In the genomic region with DNA sequence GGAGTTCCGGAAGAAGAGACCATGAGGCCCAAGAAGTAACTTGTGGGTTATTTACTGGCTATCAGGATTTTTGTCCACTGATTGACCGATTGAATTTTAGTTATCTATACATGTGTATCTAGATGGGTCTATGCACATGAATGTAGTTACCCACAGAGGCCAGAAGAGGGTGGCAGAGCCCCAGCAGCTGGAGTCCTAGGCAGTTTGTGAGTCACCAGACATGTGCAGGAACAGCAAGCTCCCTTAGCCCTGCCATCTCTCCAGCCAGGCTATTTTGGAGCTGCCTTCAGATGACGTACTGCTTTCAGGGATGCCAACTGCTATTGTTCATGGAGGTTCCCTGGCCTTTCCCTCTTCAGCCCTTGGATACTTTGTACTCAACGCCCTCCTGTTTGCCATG, we compare ENCODE assay signal across 11 mouse cellular contexts. TPM values are rescaled to one million over a fixed set of nuclear protein-coding genes. Genes with fewer than 3 reads are reported as not detected.
DNase-seq lines count a peak whose midpoint lies in the region; ATAC-seq and TF ChIP-seq lines count a peak whose summit lies in the region.
"Had no signal": no experiment of that assay in that cellular context is flagged by ENCODE, and none has a peak within 500 bp of the region (broad histone marks: within the 10 kb centered on the region; RNA-seq: fewer than 3 reads in every experiment).

No protein-coding gene starts in this region.

- peaks cover 17% of the 10 kb centered on the region for H3K4me1 ChIP-seq in kidney, embryonic 16.5 days (ENCODE audit: insufficient read depth, low read length)
- H3K4me1 ChIP-seq in midbrain, embryonic 14.5 days (ENCODE audit: control insufficient read depth, insufficient read depth, low read length): 0 out of 2 replicates have a peak, but pooled peaks cover 3% of the 10 kb centered on the region

- H3K79me3 ChIP-seq in C2C12 (ENCODE audit: low read depth): no peaks in the 10 kb centered on the region

- no peak overlapping the region for H3K4me2 ChIP-seq in kidney, embryonic 16.5 days (replicated peaks; ENCODE audit: low read depth, low read length)
- no peak overlapping the region for H3K4me2 ChIP-seq in midbrain, embryonic 14.5 days (ENCODE audit: low read length)
- H3K4me2 ChIP-seq: embryonic facial prominence, embryonic 15.5 days had no signal

- H3K4me3 ChIP-seq in kidney, embryonic 16.5 days (ENCODE audit: low read length): no peak overlapping the region
- no peak overlapping the region for H3K4me3 ChIP-seq in C2C12 (ENCODE audit: insufficient read depth, poor library complexity, severe bottlenecking)
- H3K4me3 ChIP-seq in midbrain, embryonic 14.5 days (replicated peaks; ENCODE audit: low read depth, low read length): no peak overlapping the region
- H3K4me3 ChIP-seq: embryonic facial prominence, embryonic 15.5 days had no signal

- no peak overlapping the region for H3K9ac ChIP-seq in kidney, embryonic 16.5 days (replicated peaks; ENCODE audit: low read length)
- H3K9ac ChIP-seq in midbrain, embryonic 14.5 days (replicated peaks; ENCODE audit: low read length): no peak overlapping the region
- H3K9ac ChIP-seq: embryonic facial prominence, embryonic 15.5 days had no signal

- H3K79me2 ChIP-seq in C2C12 (ENCODE audit: control insufficient read depth, insufficient read depth): no peaks in the 10 kb centered on the region

- TF ChIP-seq CTCF in C2C12 (IDR thresholded peaks at IDR 0.05; ENCODE audit: control insufficient read depth, insufficient read depth, insufficient read length): peak; percentile 45

- H3K36me3 ChIP-seq in kidney, embryonic 16.5 days (ENCODE audit: insufficient read depth, low read length): no peaks in the 10 kb centered on the region
- H3K36me3 ChIP-seq in C2C12 (ENCODE audit: control insufficient read depth, insufficient read depth): no peaks in the 10 kb centered on the region
- no peaks in the 10 kb centered on the region for H3K36me3 ChIP-seq in midbrain, embryonic 14.5 days (ENCODE audit: control insufficient read depth, insufficient read depth, low read length)
- H3K36me3 ChIP-seq: embryonic facial prominence, embryonic 15.5 days had no signal

- H3K27me3 ChIP-seq in kidney, embryonic 16.5 days (ENCODE audit: insufficient read depth, low read length): 0 out of 2 replicates have a peak, but pooled peaks cover 3% of the 10 kb centered on the region
- no peaks in the 10 kb centered on the region for H3K27me3 ChIP-seq in C2C12 (ENCODE audit: control insufficient read depth, insufficient read depth, insufficient read length)
- 0 out of 2 replicates have a peak, but pooled peaks cover 4% of the 10 kb centered on the region for H3K27me3 ChIP-seq in midbrain, embryonic 14.5 days (ENCODE audit: control insufficient read depth, insufficient read depth, low read length)

- WGBS in kidney, embryonic 16.5 days: 89% methylated on average over 4 of the region's 4 CpGs
- 88% methylated on average over 4 of the region's 4 CpGs for WGBS in midbrain, embryonic 14.5 days

- DNase-seq in kidney, adult 18-20 months: peak; percentile 69
- peak; percentile 66 for DNase-seq in Muller cell, postnatal 12 days (ENCODE audit: inconsistent ontology term)
- no peak for DNase-seq in layer of hippocampus, adult 9-11 months
- no peak for DNase-seq in midbrain, embryonic 14.5 days

- no peak; the same call in 1 of the 2 replicates for ATAC-seq in kidney, embryonic 16.5 days (ENCODE audit: low FRiP score, low TSS enrichment)
- ATAC-seq in granulocyte monocyte progenitor cell, adult 5-6 weeks (replicated peaks; ENCODE audit: poor library complexity, severe bottlenecking): peak; percentile 71
- ATAC-seq in activated CD4-positive, CD25-positive, alpha-beta regulatory T cell, adult 4 months: no peak
- no peak for ATAC-seq in midbrain, embryonic 14.5 days (ENCODE audit: low FRiP score, low TSS enrichment)

- peaks cover 3% of the 10 kb centered on the region; the same call in 1 of the 2 replicates for H3K9me3 ChIP-seq in kidney, embryonic 16.5 days (ENCODE audit: low read length)
- no peaks in the 10 kb centered on the region for H3K9me3 ChIP-seq in midbrain, embryonic 14.5 days (ENCODE audit: control insufficient read depth, low read length)
- H3K9me3 ChIP-seq: embryonic facial prominence, embryonic 15.5 days had no signal

- no peak overlapping the region for H3K27ac ChIP-seq in kidney, embryonic 16.5 days (ENCODE audit: low read length)
- no peak overlapping the region for H3K27ac ChIP-seq in midbrain, embryonic 14.5 days (replicated peaks; ENCODE audit: low read depth, low read length)
- H3K27ac ChIP-seq: embryonic facial prominence, embryonic 15.5 days had no signal

- no peak overlapping the region for H3ac ChIP-seq in C2C12 (ENCODE audit: control insufficient read depth, insufficient read length, low read depth)

TF ChIP-seq in C2C12, 6 proteins besides CTCF, POLR2A, EP300 and RAD21:
- TF ChIP-seq FOSL1 (IDR thresholded peaks at IDR 0.05; ENCODE audit: insufficient read depth, low read length, poor library complexity, severe bottlenecking): no peak
- TF ChIP-seq MAX (IDR thresholded peaks at IDR 0.05): peak; percentile 39

RNA-seq across cellular contexts. Expression of a gene that starts 5.3 kb away (rescaled TPM):
- 6.1 and 7.7 TPM in 2 replicates for polyA plus RNA-seq in kidney, embryonic 16.5 days (2015; fragmentation: Nextera tagmentation; extraction: Ambion mirVana)
- polyA plus RNA-seq in C2C12 (2012; fragmentation: generic; extraction: Trizol): 0.01 TPM
- 0.06 and 0.32 TPM in 2 replicates for total RNA-seq in granulocyte monocyte progenitor cell, adult 5-6 weeks (2014; fragmentation: Nextera tagmentation)
- total RNA-seq in granulocyte monocyte progenitor cell, adult 5-6 weeks (2017): 0.26 and 0.67 TPM in 2 replicates
- under 1 TPM in 1 of 2 experiments, not detected in 1; 0.52 TPM for polyA plus RNA-seq in activated CD4-positive, CD25-positive, alpha-beta regulatory T cell, adult 4 months (2017; shearing (Covaris generic))
- 0.27 and 1.2 TPM in 2 replicates for polyA plus RNA-seq in midbrain, embryonic 14.5 days (2014; fragmentation: Nextera tagmentation; extraction: Ambion mirVana)

RNA-seq across cellular contexts. Expression of a gene that starts 14.3 kb away (rescaled TPM):
- polyA plus RNA-seq in kidney, embryonic 16.5 days (2015; fragmentation: Nextera tagmentation; extraction: Ambion mirVana): 25.3 and 26.9 TPM in 2 replicates
- polyA plus RNA-seq in C2C12 (2012; fragmentation: generic; extraction: Trizol): 8.8 TPM
- total RNA-seq in granulocyte monocyte progenitor cell, adult 5-6 weeks (2014; fragmentation: Nextera tagmentation): not detected in 2 replicates
- not detected in 2 replicates for total RNA-seq in granulocyte monocyte progenitor cell, adult 5-6 weeks (2017)
- polyA plus RNA-seq in activated CD4-positive, CD25-positive, alpha-beta regulatory T cell, adult 4 months (2017; shearing (Covaris generic)): 1 to 10 TPM; 2.3 to 4.5 TPM
- polyA plus RNA-seq in midbrain, embryonic 14.5 days (2014; fragmentation: Nextera tagmentation; extraction: Ambion mirVana): 13.6 and 17.0 TPM in 2 replicates

RNA-seq across cellular contexts. Expression of a gene that starts 49.3 kb away (rescaled TPM):
- 44.0 and 52.4 TPM in 2 replicates for polyA plus RNA-seq in kidney, embryonic 16.5 days (2015; fragmentation: Nextera tagmentation; extraction: Ambion mirVana)
- 0.96 TPM for polyA plus RNA-seq in C2C12 (2012; fragmentation: generic; extraction: Trizol)
- total RNA-seq in granulocyte monocyte progenitor cell, adult 5-6 weeks (2014; fragmentation: Nextera tagmentation): not detected in 2 replicates
- not detected in 2 replicates for total RNA-seq in granulocyte monocyte progenitor cell, adult 5-6 weeks (2017)
- polyA plus RNA-seq in activated CD4-positive, CD25-positive, alpha-beta regulatory T cell, adult 4 months (2017; shearing (Covaris generic)): not detected
- polyA plus RNA-seq in midbrain, embryonic 14.5 days (2014; fragmentation: Nextera tagmentation; extraction: Ambion mirVana): 1.2 and 2.8 TPM in 2 replicates

RNA-seq across cellular contexts. Expression of a gene that starts 51.4 kb away (rescaled TPM):
- polyA plus RNA-seq in kidney, embryonic 16.5 days (2015; fragmentation: Nextera tagmentation; extraction: Ambion mirVana): not detected in 2 replicates
- not detected for polyA plus RNA-seq in C2C12 (2012; fragmentation: generic; extraction: Trizol)
- total RNA-seq in granulocyte monocyte progenitor cell, adult 5-6 weeks (2014; fragmentation: Nextera tagmentation): not detected in 2 replicates
- not detected in 2 replicates for total RNA-seq in granulocyte monocyte progenitor cell, adult 5-6 weeks (2017)
- under 1 TPM in 1 of 2 experiments, not detected in 1; 0.13 TPM for polyA plus RNA-seq in activated CD4-positive, CD25-positive, alpha-beta regulatory T cell, adult 4 months (2017; shearing (Covaris generic))
- polyA plus RNA-seq in midbrain, embryonic 14.5 days (2014; fragmentation: Nextera tagmentation; extraction: Ambion mirVana): not detected in 2 replicates
- total RNA-seq: left cerebral cortex, postnatal 14 days had no signal
- polyA plus RNA-seq: embryonic facial prominence, embryonic 15.5 days; neural tube, embryonic 14.5 days had no signal

RNA-seq across cellular contexts. Expression of a gene that starts 55.0 kb away (rescaled TPM):
- 53.7 and 56.3 TPM in 2 replicates for polyA plus RNA-seq in kidney, embryonic 16.5 days (2015; fragmentation: Nextera tagmentation; extraction: Ambion mirVana)
- polyA plus RNA-seq in C2C12 (2012; fragmentation: generic; extraction: Trizol): 0.96 TPM
- 33.5 and 42.4 TPM in 2 replicates for total RNA-seq in granulocyte monocyte progenitor cell, adult 5-6 weeks (2014; fragmentation: Nextera tagmentation)
- total RNA-seq in granulocyte monocyte progenitor cell, adult 5-6 weeks (2017): 23.7 and 34.9 TPM in 2 replicates
- polyA plus RNA-seq in activated CD4-positive, CD25-positive, alpha-beta regulatory T cell, adult 4 months (2017; shearing (Covaris generic)): 10 to 100 TPM; 13.0 to 14.8 TPM
- 2.1 and 2.6 TPM in 2 replicates for polyA plus RNA-seq in midbrain, embryonic 14.5 days (2014; fragmentation: Nextera tagmentation; extraction: Ambion mirVana)

Comparison
In these comparisons a context has a peak if more than half of its experiments do, and no peak if none do; other contexts are left out.
1. DNase-seq: peak in kidney, adult 18-20 months (single experiment) and Muller cell, postnatal 12 days (single experiment); none in layer of hippocampus, adult 9-11 months (single experiment) and midbrain, embryonic 14.5 days (single experiment).
2. RNA of a gene that starts 49.3 kb away (polyA plus RNA-seq): 44.0 to 52.4 TPM in kidney, embryonic 16.5 days; 1.2 to 2.8 TPM in midbrain, embryonic 14.5 days, 0.96 TPM in C2C12 (single experiment) and not detected in activated CD4-positive, CD25-positive, alpha-beta regulatory T cell, adult 4 months; every median in the first group is over 10 times any median in the second.